12 mouse cellular contexts compared by ENCODE assay signal in the genomic region with DNA sequence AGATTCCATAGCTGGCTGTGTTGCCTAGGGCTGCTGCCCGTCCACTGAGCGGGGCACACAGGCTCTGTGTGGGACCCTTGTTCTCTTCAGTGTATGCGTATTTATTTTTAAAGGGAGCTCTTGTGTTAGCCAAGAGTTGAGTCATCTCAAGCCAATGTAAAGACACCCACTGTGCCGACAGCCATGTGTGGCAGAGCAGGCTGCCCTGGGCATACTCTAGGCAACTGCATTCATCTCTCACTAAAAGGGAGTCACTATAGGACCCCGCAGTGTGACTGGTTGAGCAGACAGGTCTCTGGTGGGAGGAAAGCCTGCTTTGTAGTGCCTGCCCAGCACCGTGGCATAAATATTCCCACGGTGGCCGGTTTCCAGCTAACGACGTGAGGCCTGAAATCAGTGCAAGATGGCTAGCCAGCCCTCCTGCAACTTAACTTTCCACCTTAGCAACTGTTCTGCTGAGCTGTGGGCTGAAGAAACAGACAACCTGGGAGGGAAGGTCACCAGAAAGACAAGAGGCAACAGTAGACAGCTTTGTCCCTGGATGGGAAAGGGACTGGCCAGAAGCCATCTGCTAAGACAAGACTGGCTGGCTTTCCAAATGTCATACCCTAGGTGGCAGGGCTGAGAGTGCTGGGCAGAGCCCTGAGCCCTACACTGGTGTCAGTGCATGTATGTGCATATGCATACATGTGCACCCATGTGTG. TPM values are rescaled to one million over a fixed set of nuclear protein-coding genes. Genes with fewer than 3 reads are reported as not detected.
DNase-seq lines count a peak whose midpoint lies in the region; ATAC-seq and TF ChIP-seq lines count a peak whose summit lies in the region.
"Had no signal": no experiment of that assay in that cellular context is flagged by ENCODE, and none has a peak within 500 bp of the region (broad histone marks: within the 10 kb centered on the region; RNA-seq: fewer than 3 reads in every experiment).

No protein-coding gene starts in this region.

- H3K27ac ChIP-seq in forebrain, embryonic 10.5 days = peak overlapping the region; percentile 49
- no peak overlapping the region for H3K27ac ChIP-seq in forebrain, embryonic 12.5 days
- no peak overlapping the region for H3K27ac ChIP-seq in midbrain, embryonic 15.5 days
- H3K27ac ChIP-seq in midbrain, embryonic 13.5 days = no peak overlapping the region
- 0 out of 2 replicates have a peak overlapping the region, but pooled peaks have one; percentile 6 for H3K27ac ChIP-seq in forebrain, embryonic 15.5 days (replicated peaks)
- no peak overlapping the region for H3K27ac ChIP-seq in neural tube, embryonic 14.5 days (ENCODE audit: low read depth, low read length)
- H3K27ac ChIP-seq in liver, postnatal 0 days (ENCODE audit: low read depth) = no peak overlapping the region
- H3K27ac ChIP-seq: kidney, embryonic 15.5 days; stomach, postnatal 0 days had no signal

- TF ChIP-seq CTCF in liver, postnatal 0 days (IDR thresholded peaks at IDR 0.05; ENCODE audit: low read depth) = no peak

- H3K36me3 ChIP-seq in forebrain, embryonic 10.5 days (replicated peaks) = no peaks in the 10 kb centered on the region
- no peaks in the 10 kb centered on the region for H3K36me3 ChIP-seq in forebrain, embryonic 12.5 days (replicated peaks)
- H3K36me3 ChIP-seq in midbrain, embryonic 15.5 days (replicated peaks) = no peaks in the 10 kb centered on the region
- no peaks in the 10 kb centered on the region for H3K36me3 ChIP-seq in midbrain, embryonic 13.5 days
- no peaks in the 10 kb centered on the region for H3K36me3 ChIP-seq in forebrain, embryonic 15.5 days
- H3K36me3 ChIP-seq in neural tube, embryonic 14.5 days (ENCODE audit: control insufficient read depth, insufficient read depth, low read length) = no peaks in the 10 kb centered on the region
- no peaks in the 10 kb centered on the region for H3K36me3 ChIP-seq in liver, postnatal 0 days (replicated peaks; ENCODE audit: insufficient read depth, low read length)
- H3K36me3 ChIP-seq: kidney, embryonic 15.5 days had no signal

- no peaks in the 10 kb centered on the region for H3K27me3 ChIP-seq in forebrain, embryonic 10.5 days (ENCODE audit: poor library complexity, severe bottlenecking)
- H3K27me3 ChIP-seq in forebrain, embryonic 12.5 days = 0 out of 2 replicates have a peak, but pooled peaks cover 7% of the 10 kb centered on the region
- H3K27me3 ChIP-seq in midbrain, embryonic 15.5 days (replicated peaks) = no peaks in the 10 kb centered on the region; the same call in 1 of the 2 replicates
- H3K27me3 ChIP-seq in midbrain, embryonic 13.5 days = no peaks in the 10 kb centered on the region
- H3K27me3 ChIP-seq in forebrain, embryonic 15.5 days = no peaks in the 10 kb centered on the region
- H3K27me3 ChIP-seq in neural tube, embryonic 14.5 days (ENCODE audit: control insufficient read depth, insufficient read depth, low read length) = no peaks in the 10 kb centered on the region
- no peaks in the 10 kb centered on the region for H3K27me3 ChIP-seq in liver, postnatal 0 days (ENCODE audit: insufficient read depth, low read length)
- H3K27me3 ChIP-seq: kidney, embryonic 15.5 days had no signal

- no peak overlapping the region for H3K9ac ChIP-seq in forebrain, embryonic 12.5 days
- no peak overlapping the region for H3K9ac ChIP-seq in midbrain, embryonic 15.5 days
- no peak overlapping the region for H3K9ac ChIP-seq in midbrain, embryonic 13.5 days (replicated peaks)
- H3K9ac ChIP-seq in forebrain, embryonic 15.5 days (replicated peaks) = no peak overlapping the region
- H3K9ac ChIP-seq in neural tube, embryonic 14.5 days (replicated peaks; ENCODE audit: low read depth, low read length) = no peak overlapping the region
- H3K9ac ChIP-seq in liver, postnatal 0 days (replicated peaks) = no peak overlapping the region
- H3K9ac ChIP-seq: kidney, embryonic 15.5 days; lung, embryonic 14.5 days had no signal

- 86% methylated on average over 10 of the region's 10 CpGs for WGBS in forebrain, embryonic 10.5 days
- WGBS in forebrain, embryonic 12.5 days = 72% methylated on average over 10 of the region's 10 CpGs
- 58% methylated on average over 10 of the region's 10 CpGs for WGBS in midbrain, embryonic 15.5 days
- 75% methylated on average over 10 of the region's 10 CpGs for WGBS in midbrain, embryonic 13.5 days
- 29% methylated on average over 10 of the region's 10 CpGs for WGBS in forebrain, embryonic 15.5 days
- 52% methylated on average over 10 of the region's 10 CpGs for WGBS in neural tube, embryonic 14.5 days
- WGBS in liver, postnatal 0 days (ENCODE audit: insufficient replicate concordance) = 82% methylated on average over 10 of the region's 10 CpGs

- H3K9me3 ChIP-seq in forebrain, embryonic 10.5 days = no peaks in the 10 kb centered on the region; the same call in 1 of the 2 replicates
- H3K9me3 ChIP-seq in forebrain, embryonic 12.5 days = no peaks in the 10 kb centered on the region
- H3K9me3 ChIP-seq in midbrain, embryonic 15.5 days = no peaks in the 10 kb centered on the region
- H3K9me3 ChIP-seq in midbrain, embryonic 13.5 days = 0 out of 2 replicates have a peak, but pooled peaks cover 4% of the 10 kb centered on the region
- H3K9me3 ChIP-seq in forebrain, embryonic 15.5 days = no peaks in the 10 kb centered on the region
- no peaks in the 10 kb centered on the region for H3K9me3 ChIP-seq in neural tube, embryonic 14.5 days (ENCODE audit: control insufficient read depth, low read length)
- no peaks in the 10 kb centered on the region for H3K9me3 ChIP-seq in liver, postnatal 0 days (ENCODE audit: low read length)

- no peak for DNase-seq in forebrain, embryonic 10.5 days (ENCODE audit: extremely low spot score, low spot score)
- no peak for DNase-seq in spleen, adult 18-20 months
- DNase-seq in liver, postnatal 0 days = no peak
- DNase-seq: lung, embryonic 14.5 days had no signal

- no peak for ATAC-seq in forebrain, embryonic 12.5 days (ENCODE audit: low FRiP score)
- ATAC-seq in midbrain, embryonic 15.5 days (replicated peaks) = 0 out of 2 replicates have a peak, but pooled peaks have one; percentile 37
- ATAC-seq in midbrain, embryonic 13.5 days = no peak
- peak; percentile 85 for ATAC-seq in forebrain, embryonic 15.5 days (replicated peaks)
- ATAC-seq in neural tube, embryonic 14.5 days (ENCODE audit: low read depth) = peak; percentile 84; the same call in 1 of the 2 replicates
- no peak for ATAC-seq in liver, postnatal 0 days

- peaks cover 10% of the 10 kb centered on the region for H3K4me1 ChIP-seq in forebrain, embryonic 10.5 days
- H3K4me1 ChIP-seq in forebrain, embryonic 12.5 days = no peaks in the 10 kb centered on the region
- H3K4me1 ChIP-seq in midbrain, embryonic 15.5 days = peaks cover 4% of the 10 kb centered on the region; the same call in 1 of the 2 replicates
- no peaks in the 10 kb centered on the region for H3K4me1 ChIP-seq in midbrain, embryonic 13.5 days (replicated peaks)
- peaks cover 10% of the 10 kb centered on the region; the same call in 1 of the 2 replicates for H3K4me1 ChIP-seq in forebrain, embryonic 15.5 days
- H3K4me1 ChIP-seq in neural tube, embryonic 14.5 days (ENCODE audit: control insufficient read depth, insufficient read depth, low read length) = no peaks in the 10 kb centered on the region
- no peaks in the 10 kb centered on the region for H3K4me1 ChIP-seq in liver, postnatal 0 days (ENCODE audit: insufficient read depth)
- H3K4me1 ChIP-seq: kidney, embryonic 15.5 days had no signal

- H3K4me2 ChIP-seq in forebrain, embryonic 12.5 days = no peak overlapping the region
- H3K4me2 ChIP-seq in midbrain, embryonic 15.5 days = no peak overlapping the region
- H3K4me2 ChIP-seq in midbrain, embryonic 13.5 days (replicated peaks) = no peak overlapping the region
- no peak overlapping the region for H3K4me2 ChIP-seq in forebrain, embryonic 15.5 days (replicated peaks)
- no peak overlapping the region for H3K4me2 ChIP-seq in neural tube, embryonic 14.5 days (ENCODE audit: low read depth, low read length)
- no peak overlapping the region for H3K4me2 ChIP-seq in liver, postnatal 0 days (ENCODE audit: low read depth, low read length)
- H3K4me2 ChIP-seq: kidney, embryonic 15.5 days; lung, embryonic 14.5 days had no signal

- no peak overlapping the region for H3K4me3 ChIP-seq in forebrain, embryonic 10.5 days
- H3K4me3 ChIP-seq in forebrain, embryonic 12.5 days (replicated peaks) = no peak overlapping the region
- no peak overlapping the region for H3K4me3 ChIP-seq in midbrain, embryonic 15.5 days
- no peak overlapping the region for H3K4me3 ChIP-seq in midbrain, embryonic 13.5 days (replicated peaks)
- H3K4me3 ChIP-seq in forebrain, embryonic 15.5 days = no peak overlapping the region
- H3K4me3 ChIP-seq in neural tube, embryonic 14.5 days (ENCODE audit: low read depth, low read length) = no peak overlapping the region
- H3K4me3 ChIP-seq in liver, postnatal 0 days (ENCODE audit: low read depth, low read length) = no peak overlapping the region
- H3K4me3 ChIP-seq: kidney, embryonic 15.5 days had no signal

- TF ChIP-seq EP300 in liver, postnatal 0 days (IDR thresholded peaks at IDR 0.05; ENCODE audit: low read depth) = no peak

RNA-seq across cellular contexts. Expression of a gene that starts 31.7 kb away (rescaled TPM):
- polyA plus RNA-seq in forebrain, embryonic 10.5 days (2016; fragmentation: Nextera tagmentation; extraction: Ambion mirVana) = not detected in 2 replicates
- polyA plus RNA-seq in forebrain, embryonic 12.5 days (2016; fragmentation: Nextera tagmentation; extraction: Ambion mirVana) = 0.20 TPM in 1 of 2 replicates, not detected in the other
- not detected in 2 replicates for polyA plus RNA-seq in midbrain, embryonic 15.5 days (2015; fragmentation: Nextera tagmentation; extraction: Ambion mirVana)
- polyA plus RNA-seq in midbrain, embryonic 13.5 days (2015; fragmentation: Nextera tagmentation; extraction: Ambion mirVana) = not detected in 2 replicates
- 0.28 TPM in 1 of 2 replicates, not detected in the other for polyA plus RNA-seq in forebrain, embryonic 15.5 days (2015; fragmentation: Nextera tagmentation; extraction: Ambion mirVana)
- polyA plus RNA-seq in neural tube, embryonic 14.5 days (2014; fragmentation: Nextera tagmentation; extraction: Ambion mirVana) = not detected in 2 replicates
- not detected in 2 replicates for polyA plus RNA-seq in liver, postnatal 0 days (2015; fragmentation: Nextera tagmentation; extraction: Ambion mirVana)
- polyA plus RNA-seq: C2C12; kidney, embryonic 15.5 days; stomach, postnatal 0 days had no signal

Comparison
In these comparisons a context has a peak if more than half of its experiments do, and no peak if none do; other contexts are left out.
1. H3K27ac ChIP-seq: peak in forebrain, embryonic 10.5 days (single experiment) and forebrain, embryonic 15.5 days (single experiment); none in forebrain, embryonic 12.5 days (single experiment), midbrain, embryonic 15.5 days (single experiment), midbrain, embryonic 13.5 days (single experiment), neural tube, embryonic 14.5 days (single experiment) and liver, postnatal 0 days (single experiment).
2. ATAC-seq: peak in midbrain, embryonic 15.5 days (single experiment), forebrain, embryonic 15.5 days (single experiment) and neural tube, embryonic 14.5 days (single experiment); none in forebrain, embryonic 12.5 days (single experiment), midbrain, embryonic 13.5 days (single experiment) and liver, postnatal 0 days (single experiment).